Mouse (Mus musculus): ENCODE measurements at regions not wholly inside any gene's neighbourhood (a gene's known extent, or its start where the extent isn't known, plus 50 kb on each side); places are given as distances from the start of the nearest gene placed in this dataset.
"Not testable (repeated sequence)": the region's sequence is repeated elsewhere in the genome, so short reads cannot be mapped to it uniquely, and the experiment has no call there.

DNA sequence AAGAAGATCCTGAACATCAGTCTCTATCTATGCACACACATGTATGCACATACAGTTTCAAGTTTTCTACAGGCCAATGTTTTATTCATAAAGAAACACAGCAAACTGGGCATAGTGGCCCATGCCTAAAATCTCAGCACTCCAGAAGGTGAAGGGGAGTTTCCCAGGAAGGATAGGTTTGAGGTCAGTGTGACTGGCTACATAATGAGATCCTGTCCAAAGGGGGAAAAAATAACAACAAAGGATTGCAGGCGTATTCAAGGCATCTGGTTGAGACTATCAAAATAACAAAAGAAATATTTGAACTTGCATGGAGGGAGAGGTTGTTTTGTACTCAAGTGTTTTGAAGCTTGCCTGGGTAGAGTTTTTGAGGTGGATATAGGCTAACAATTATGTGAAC is 80.0 kb upstream of the Cep85l start:
- peaks cover 12% of the 10 kb centered on the region for H3K4me1 ChIP-seq
- H3K4me2 ChIP-seq; H3K36me3 ChIP-seq (replicated peaks); H3K27ac ChIP-seq; H3K27me3 ChIP-seq; H3K9me3 ChIP-seq; H3K4me3 ChIP-seq (replicated peaks); ATAC-seq (ENCODE audit: low FRiP score); H3K9ac ChIP-seq: not testable (repeated sequence)
- WGBS = 48% methylated on average over 1 of the region's 1 CpGs

GRCm38 (mm10) chr10:53456027-53456713 is 76.4 kb upstream of the Cep85l start:
- Histone ChIP-seq H3K27me3 (no peaks in the 10 kb centered on the region), H3K4me2 (no peak overlapping the region), H3K27ac (no peak overlapping the region), H3K9ac (no peak overlapping the region), H3K4me1 (no peaks in the 10 kb centered on the region), H3K36me3 (replicated peaks) (no peaks in the 10 kb centered on the region), H3K9me3 (no peaks in the 10 kb centered on the region), H3K4me3 (replicated peaks) (no peak overlapping the region)
- no peak for ATAC-seq (ENCODE audit: low FRiP score)
- WGBS = 63% methylated on average over 4 of the region's 4 CpGs

GRCm38 (mm10) chr10:53444789-53445188 is 65.0 kb upstream of the Cep85l start:
- Histone ChIP-seq H3K9ac (no peak overlapping the region), H3K27ac (no peak overlapping the region), H3K9me3 (no peaks in the 10 kb centered on the region), H3K4me3 (replicated peaks) (no peak overlapping the region), H3K36me3 (replicated peaks) (no peaks in the 10 kb centered on the region), H3K4me2 (no peak overlapping the region), H3K4me1 (no peaks in the 10 kb centered on the region), H3K27me3 (no peaks in the 10 kb centered on the region)
- ATAC-seq (ENCODE audit: low FRiP score) = no peak
- WGBS = 54% methylated on average over 3 of the region's 3 CpGs

GRCm38 (mm10) chr10:53443443-53443842 is 63.7 kb upstream of the Cep85l start:
- Histone ChIP-seq H3K4me1 (no peaks in the 10 kb centered on the region), H3K4me2 (no peak overlapping the region), H3K36me3 (replicated peaks) (no peaks in the 10 kb centered on the region), H3K27ac (no peak overlapping the region), H3K27me3 (no peaks in the 10 kb centered on the region), H3K9ac (no peak overlapping the region), H3K4me3 (replicated peaks) (no peak overlapping the region), H3K9me3 (no peaks in the 10 kb centered on the region)
- no peak for ATAC-seq (ENCODE audit: low FRiP score)
- WGBS = 92% methylated on average over 1 of the region's 1 CpGs

GRCm38 (mm10) chr10:53442912-53443311 is 63.2 kb upstream of the Cep85l start:
- Histone ChIP-seq H3K36me3 (replicated peaks) (no peaks in the 10 kb centered on the region), H3K4me1 (no peaks in the 10 kb centered on the region), H3K9ac (no peak overlapping the region), H3K27me3 (no peaks in the 10 kb centered on the region), H3K9me3 (no peaks in the 10 kb centered on the region), H3K4me2 (no peak overlapping the region), H3K27ac (no peak overlapping the region), H3K4me3 (replicated peaks) (no peak overlapping the region)
- 96% methylated on average over 14 of the region's 14 CpGs for WGBS
- ATAC-seq (ENCODE audit: low FRiP score) = no peak

GRCm38 (mm10) chr10:53440251-53440650 is 60.5 kb upstream of the Cep85l start:
- Histone ChIP-seq H3K9me3 (no peaks in the 10 kb centered on the region), H3K27ac (no peak overlapping the region), H3K4me2 (no peak overlapping the region), H3K4me3 (replicated peaks) (no peak overlapping the region), H3K4me1 (peaks cover 4% of the 10 kb centered on the region; the same call in 1 of the 2 replicates), H3K9ac (no peak overlapping the region), H3K27me3 (no peaks in the 10 kb centered on the region), H3K36me3 (replicated peaks) (no peaks in the 10 kb centered on the region)
- ATAC-seq (ENCODE audit: low FRiP score) = no peak
- 82% methylated on average over 1 of the region's 1 CpGs for WGBS

GRCm38 (mm10) chr10:53438388-53438787 is 58.6 kb upstream of the Cep85l start:
- Histone ChIP-seq H3K4me3 (replicated peaks) (no peak overlapping the region), H3K27me3 (no peaks in the 10 kb centered on the region), H3K4me1 (peaks cover 11% of the 10 kb centered on the region), H3K36me3 (replicated peaks) (no peaks in the 10 kb centered on the region), H3K4me2 (no peak overlapping the region), H3K9ac (no peak overlapping the region), H3K9me3 (no peaks in the 10 kb centered on the region), H3K27ac (no peak overlapping the region)
- no peak for ATAC-seq (ENCODE audit: low FRiP score)
- WGBS = 89% methylated on average over 4 of the region's 4 CpGs

GRCm38 (mm10) chr10:53437724-53438123 is 58.0 kb upstream of the Cep85l start:
- H3K9ac ChIP-seq = no peak overlapping the region
- no peak overlapping the region for H3K27ac ChIP-seq
- no peak overlapping the region for H3K4me3 ChIP-seq (replicated peaks)
- H3K4me2 ChIP-seq = no peak overlapping the region
- no peaks in the 10 kb centered on the region for H3K9me3 ChIP-seq
- H3K4me1 ChIP-seq = peaks cover 11% of the 10 kb centered on the region
- H3K36me3 ChIP-seq (replicated peaks) = no peaks in the 10 kb centered on the region
- H3K27me3 ChIP-seq = no peaks in the 10 kb centered on the region
- no peak for ATAC-seq (ENCODE audit: low FRiP score)
- 87% methylated on average over 4 of the region's 4 CpGs for WGBS

- H3K4me3 ChIP-seq (replicated peaks) = no peak overlapping the region
- H3K4me1 ChIP-seq = peaks cover 11% of the 10 kb centered on the region
- peak; percentile 40; the same call in 1 of the 2 replicates for ATAC-seq (ENCODE audit: low FRiP score)
- H3K4me2 ChIP-seq = no peak overlapping the region
- no peaks in the 10 kb centered on the region for H3K36me3 ChIP-seq (replicated peaks)
- H3K27ac ChIP-seq = no peak overlapping the region
- WGBS = 60% methylated on average over 8 of the region's 8 CpGs
- 0 out of 2 replicates have a peak, but pooled peaks cover 3% of the 10 kb centered on the region for H3K27me3 ChIP-seq
- H3K9me3 ChIP-seq = no peaks in the 10 kb centered on the region
- H3K9ac ChIP-seq = no peak overlapping the region
Observed at GRCm38 (mm10) chr10:53436023-53436475, 56.3 kb upstream of the Cep85l start.

DNA sequence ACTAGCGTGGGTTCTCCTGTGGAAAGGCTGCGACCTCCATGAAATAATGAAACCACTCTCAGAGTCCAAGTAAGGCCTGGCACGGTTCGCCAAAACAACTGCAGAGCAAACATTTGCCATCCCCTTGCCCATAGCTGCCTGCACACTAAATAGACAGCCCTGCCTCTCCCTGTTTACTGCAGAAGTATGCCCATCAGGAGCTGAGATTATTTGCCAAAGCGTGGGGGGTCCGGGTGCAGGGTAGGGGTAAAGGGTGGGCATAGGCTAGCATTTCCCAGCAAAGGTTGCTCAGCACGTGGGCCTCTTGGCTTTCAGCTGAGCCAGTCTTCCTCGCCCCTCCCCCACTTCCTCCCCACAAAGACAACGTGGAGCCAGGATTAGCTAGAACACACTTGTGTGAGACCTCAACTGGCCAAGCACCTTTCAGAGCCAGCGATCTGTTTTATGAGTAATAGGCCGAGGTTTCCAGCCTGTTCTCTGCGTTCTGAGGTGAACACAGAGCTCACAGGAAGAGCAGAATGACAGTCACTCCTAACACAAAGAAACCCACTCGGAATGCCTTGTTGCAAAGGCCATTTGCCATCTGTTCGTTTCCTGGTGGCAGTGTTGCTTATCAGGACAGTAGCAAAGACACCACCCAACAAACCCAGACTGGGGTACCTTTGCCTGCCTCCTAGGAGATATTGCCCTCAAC is 55.6 kb upstream of the Cep85l start:
- Histone ChIP-seq H3K9me3 (no peaks in the 10 kb centered on the region), H3K4me3 (replicated peaks) (no peak overlapping the region)
- peak; percentile 56; the same call in 1 of the 2 replicates for ATAC-seq (ENCODE audit: low FRiP score)

DNA sequence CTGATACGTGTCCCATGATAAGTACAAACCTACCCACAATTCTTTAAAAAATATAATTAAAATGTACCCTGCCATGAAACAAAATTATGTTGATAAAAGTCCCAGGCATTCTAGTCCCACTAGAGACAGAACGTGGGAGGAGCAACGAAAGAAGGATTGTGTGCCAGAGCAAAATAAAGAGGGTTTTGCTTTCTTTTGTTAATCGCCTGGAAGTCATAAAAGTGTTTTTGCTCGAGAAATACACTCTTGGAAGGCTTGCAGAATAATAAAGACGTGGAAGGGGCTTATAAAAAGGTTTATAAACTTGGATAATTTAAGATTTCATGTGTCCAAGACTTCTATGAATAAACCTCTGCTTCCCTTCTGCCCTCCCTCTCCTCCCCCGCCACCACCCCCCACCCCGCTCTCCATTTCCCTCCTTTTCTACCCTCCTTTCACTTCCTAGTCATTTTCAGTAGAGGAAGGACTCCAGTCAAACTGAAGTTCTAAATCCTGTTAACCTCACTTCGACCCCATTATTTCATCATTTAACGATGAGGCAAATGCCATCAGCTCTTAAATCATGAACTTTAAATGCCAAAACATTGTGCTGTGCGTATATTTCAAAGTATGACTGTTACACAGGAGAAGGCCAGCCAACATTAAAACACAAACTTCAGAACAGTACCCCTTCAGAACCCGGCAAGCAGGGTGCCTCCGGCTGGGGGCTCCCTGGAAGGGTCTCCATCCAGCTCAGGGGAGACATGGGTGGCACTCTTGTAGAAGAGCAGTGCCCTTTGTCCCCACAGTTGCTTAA is 54.8 kb upstream of the Cep85l start:
- peaks cover 18% of the 10 kb centered on the region for H3K4me1 ChIP-seq
- H3K4me3 ChIP-seq (replicated peaks) = no peak overlapping the region
- 67% methylated on average over 13 of the region's 13 CpGs for WGBS
- H3K9ac ChIP-seq = no peak overlapping the region
- ATAC-seq (ENCODE audit: low FRiP score) = no peak
- peak overlapping the region; percentile 4; the same call in 1 of the 2 replicates for H3K27ac ChIP-seq
- H3K27me3 ChIP-seq = 0 out of 2 replicates have a peak, but pooled peaks cover 3% of the 10 kb centered on the region
- H3K9me3 ChIP-seq = no peaks in the 10 kb centered on the region
- H3K4me2 ChIP-seq = no peak overlapping the region
- no peaks in the 10 kb centered on the region for H3K36me3 ChIP-seq (replicated peaks)

More for the DNA sequence above, 55.6 kb upstream of the Cep85l start:
- Histone ChIP-seq H3K27ac (peak overlapping the region; percentile 4; the same call in 1 of the 2 replicates), H3K4me1 (peaks cover 14% of the 10 kb centered on the region), H3K9ac (no peak overlapping the region), H3K36me3 (replicated peaks) (no peaks in the 10 kb centered on the region), H3K4me2 (no peak overlapping the region), H3K27me3 (0 out of 2 replicates have a peak, but pooled peaks cover 3% of the 10 kb centered on the region)
- 62% methylated on average over 14 of the region's 14 CpGs for WGBS

DNA sequence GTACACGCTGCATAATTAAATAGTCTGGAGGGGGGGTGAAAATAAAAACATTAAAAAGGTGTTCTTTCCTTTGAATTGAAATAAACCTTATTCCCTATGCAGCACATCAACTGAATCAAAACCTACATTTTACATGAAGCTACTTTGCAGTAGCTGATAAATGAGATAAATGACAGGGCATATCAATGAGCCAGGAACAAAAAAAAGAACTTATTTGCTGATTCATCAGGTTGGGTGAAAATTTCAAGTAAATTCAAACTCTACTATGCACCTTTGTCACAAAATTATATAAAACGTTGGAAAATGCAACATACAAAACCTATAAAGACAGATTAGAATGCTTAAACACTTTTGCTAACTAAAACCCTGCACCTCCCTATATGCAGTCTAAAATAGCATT is 53.0 kb upstream of the Cep85l start:
- Histone ChIP-seq H3K9ac (no peak overlapping the region), H3K4me3 (replicated peaks) (no peak overlapping the region), H3K4me2 (no peak overlapping the region), H3K9me3 (no peaks in the 10 kb centered on the region), H3K27me3 (0 out of 2 replicates have a peak, but pooled peaks cover 3% of the 10 kb centered on the region), H3K4me1 (peaks cover 18% of the 10 kb centered on the region), H3K27ac (no peak overlapping the region), H3K36me3 (replicated peaks) (no peaks in the 10 kb centered on the region)
- WGBS = 85% methylated on average over 2 of the region's 2 CpGs
- no peak for ATAC-seq (ENCODE audit: low FRiP score)

Data from forebrain, embryonic 12.5 days (tissue).